Mouse (Mus musculus) liver, postnatal 0 days (tissue): ENCODE data around the gene Igsf3. TPM values are rescaled to one million over a fixed set of nuclear protein-coding genes. Genes with fewer than 3 reads are reported as not detected.

Experiments used
- ATAC-seq: fragments of 200-750 bp; cut with Nextera tagmentation; 2 replicates; pipeline ENCODE4 v1.8.0; 2017; ENCODE audit warnings: mild to moderate bottlenecking, moderate library complexity
- DNase-seq: peaks from one replicate; pipeline ENCODE4 v3.0.0-alpha.2; 2016
- H3K27ac ChIP-seq: fragments of 300-500 bp; sonication (generic); 2 replicates; pipeline ENCODE4 v1.5.1; 2014; ENCODE audit warnings: antibody characterized with exemption, moderate library complexity, mild to moderate bottlenecking, low read depth
- H3K27me3 ChIP-seq: fragments of 300-500 bp; sonication (generic); 2 replicates; pipeline ENCODE4 v1.6.1; 2014; ENCODE audit warnings: low read length, control low read depth, mixed read lengths; ENCODE audit not compliant: insufficient read depth
- H3K36me3 ChIP-seq: fragments of 300-500 bp; sonication (generic); replicated peaks from 2 replicates; pipeline ENCODE4 v1.6.1; 2014; ENCODE audit warnings: mild to moderate bottlenecking, control low read depth, low read length, moderate library complexity, mixed read lengths; ENCODE audit not compliant: insufficient read depth
- H3K4me1 ChIP-seq: fragments of 300-500 bp; sonication (generic); 2 replicates; pipeline ENCODE4 v1.6.1; 2014; ENCODE audit warnings: antibody characterized with exemption, mild to moderate bottlenecking, control low read depth; ENCODE audit not compliant: insufficient read depth
- H3K4me2 ChIP-seq: fragments of 300-500 bp; sonication (generic); 2 replicates; pipeline ENCODE4 v1.6.1; 2014; ENCODE audit warnings: low read depth, mild to moderate bottlenecking, low read length, moderate library complexity, mixed read lengths
- H3K4me3 ChIP-seq: fragments of 300-500 bp; sonication (generic); 2 replicates; pipeline ENCODE4 v1.5.1; 2014; ENCODE audit warnings: low read depth, low read length
- H3K9ac ChIP-seq: fragments of 300-500 bp; sonication (generic); replicated peaks from 2 replicates; pipeline ENCODE4 v1.6.1; 2014; ENCODE audit warnings: mild to moderate bottlenecking, moderate library complexity
- H3K9me3 ChIP-seq: fragments of 300-500 bp; sonication (generic); 2 replicates; pipeline ENCODE4 v1.6.1; 2016; ENCODE audit warnings: mild to moderate bottlenecking, control low read depth, low read length, mixed read lengths
- CTCF ChIP-seq: sonication (generic); IDR thresholded peaks from 2 replicates; pipeline ENCODE4 v1.5.1; 2016; ENCODE audit warnings: antibody characterized with exemption, low read depth
- EP300 ChIP-seq: IDR thresholded peaks from 2 replicates; pipeline ENCODE4 v1.6.1; 2016; ENCODE audit warnings: antibody characterized with exemption, low read depth, mild to moderate bottlenecking
- WGBS: fragments of 180-500 bp; shearing (Covaris S2); extraction: QIAGEN DNeasy Blood & Tissue Kit; methylation state at CpG from one replicate; pipeline ENCODE4 v1.1.7; 2014; ENCODE audit not compliant: insufficient replicate concordance; 5-methylcytosine and 5-hydroxymethylcytosine counted together
- polyA plus RNA-seq: library from polyadenylated mRNA; unstranded; fragments of >200 nt; fragmentation: Nextera tagmentation; extraction: Ambion mirVana; gene quantifications from 2 replicates; pipeline ENCODE4 v1.2.1, GENCODE M21; 2015

The Igsf3 gene
- polyA plus RNA-seq, 1 experiment from 2014 or later: 1.7 TPM

DNA sequence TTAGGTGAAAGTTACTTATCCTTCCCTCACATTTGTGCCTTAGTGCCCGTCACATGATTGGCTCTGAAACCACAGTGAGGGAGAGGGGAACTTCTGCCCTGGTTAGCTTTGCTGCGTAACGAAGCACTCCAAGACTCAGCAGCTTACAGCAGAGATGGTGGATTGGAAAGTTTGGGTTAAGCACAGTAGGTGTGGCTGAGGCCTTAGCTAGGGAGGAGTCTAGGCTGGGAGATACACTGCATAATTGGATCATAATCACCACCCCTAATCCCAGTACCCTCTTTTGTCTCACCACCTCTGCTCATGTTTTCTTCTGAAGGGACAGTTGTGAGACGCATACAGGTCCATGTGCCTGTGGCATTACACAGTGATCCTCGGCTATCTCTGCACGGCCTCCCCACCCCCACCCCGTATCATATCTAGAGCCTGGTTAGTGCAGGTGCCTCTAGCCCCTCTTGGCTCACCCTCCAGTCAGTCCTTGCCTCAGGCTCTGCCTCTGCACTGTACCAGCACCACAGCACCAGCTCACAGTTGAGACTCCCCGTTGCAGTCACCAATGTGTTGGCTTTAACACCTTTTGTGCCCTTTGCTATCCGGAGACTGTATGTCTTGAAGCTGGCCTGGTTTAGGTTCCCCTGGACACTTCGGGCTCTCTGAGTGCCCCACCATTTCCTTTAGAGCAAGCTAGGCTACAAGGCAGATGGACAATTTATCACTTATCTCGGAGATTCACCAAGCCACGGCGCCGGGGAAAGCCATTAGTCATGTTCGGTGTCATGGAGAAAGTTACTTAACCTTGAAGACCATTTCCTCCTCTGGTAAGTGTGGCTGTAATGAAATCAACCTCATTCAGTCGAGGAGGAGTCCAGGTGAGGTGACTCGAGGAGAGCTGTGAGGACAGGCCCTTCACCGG lies 42.1 kb downstream of the Igsf3 start:
- no peak for ATAC-seq
- H3K4me1 ChIP-seq: peaks cover 7% of the 10 kb centered on the region; the same call in 1 of the 2 replicates
- DNase-seq: no peak
- H3K4me2 ChIP-seq: peak overlapping the region; percentile 40
- H3K27me3 ChIP-seq: no peaks in the 10 kb centered on the region
- H3K9me3 ChIP-seq: no peaks in the 10 kb centered on the region
- H3K9ac ChIP-seq: no peak overlapping the region
- no peaks in the 10 kb centered on the region for H3K36me3 ChIP-seq
- no peak overlapping the region for H3K4me3 ChIP-seq
- WGBS: 39% methylated on average over 18 of the region's 18 CpGs
- H3K27ac ChIP-seq: no peak overlapping the region
- TF ChIP-seq EP300 (no peak), CTCF (no peak)

- H3K4me1 ChIP-seq: peaks cover 7% of the 10 kb centered on the region; the same call in 1 of the 2 replicates
- TF ChIP-seq EP300: no peak
- no peak for TF ChIP-seq CTCF
- 38% methylated on average over 10 of the region's 10 CpGs for WGBS
- H3K27me3 ChIP-seq: no peaks in the 10 kb centered on the region
- H3K36me3 ChIP-seq: no peaks in the 10 kb centered on the region
- DNase-seq: no peak
- no peak overlapping the region for H3K27ac ChIP-seq
- H3K4me2 ChIP-seq: peak overlapping the region; percentile 40; the same call in 1 of the 2 replicates
- H3K9ac ChIP-seq: no peak overlapping the region
- ATAC-seq: no peak
- no peaks in the 10 kb centered on the region for H3K9me3 ChIP-seq
- H3K4me3 ChIP-seq: no peak overlapping the region
Observed at GRCm38 (mm10) chr3:101419653-101419994, 42.7 kb downstream of the Igsf3 start.

GRCm38 (mm10) chr3:101423188-101423587 lies 46.3 kb downstream of the Igsf3 start:
- 42% methylated on average over 4 of the region's 4 CpGs for WGBS
- ATAC-seq (no peak), DNase-seq (no peak)

GRCm38 (mm10) chr3:101424295-101424885 lies 47.5 kb downstream of the Igsf3 start:
- Histone ChIP-seq H3K4me2 (no peak overlapping the region), H3K36me3 (no peaks in the 10 kb centered on the region), H3K9ac (no peak overlapping the region), H3K27me3 (no peaks in the 10 kb centered on the region), H3K4me3 (no peak overlapping the region), H3K9me3 (no peaks in the 10 kb centered on the region), H3K4me1 (no peaks in the 10 kb centered on the region; the same call in 1 of the 2 replicates), H3K27ac (no peak overlapping the region)
- DNase-seq (no peak), ATAC-seq (no peak)
- 79% methylated on average over 10 of the region's 10 CpGs for WGBS
- TF ChIP-seq CTCF (no peak), EP300 (no peak)

More at GRCm38 (mm10) chr3:101423188-101423587, 46.3 kb downstream of the Igsf3 start:
- Histone ChIP-seq H3K4me3 (no peak overlapping the region), H3K9ac (no peak overlapping the region), H3K9me3 (no peaks in the 10 kb centered on the region), H3K4me1 (peaks cover 7% of the 10 kb centered on the region; the same call in 1 of the 2 replicates), H3K36me3 (no peaks in the 10 kb centered on the region), H3K4me2 (no peak overlapping the region), H3K27ac (no peak overlapping the region), H3K27me3 (no peaks in the 10 kb centered on the region)
- TF ChIP-seq CTCF: no peak
- TF ChIP-seq EP300: no peak

DNA sequence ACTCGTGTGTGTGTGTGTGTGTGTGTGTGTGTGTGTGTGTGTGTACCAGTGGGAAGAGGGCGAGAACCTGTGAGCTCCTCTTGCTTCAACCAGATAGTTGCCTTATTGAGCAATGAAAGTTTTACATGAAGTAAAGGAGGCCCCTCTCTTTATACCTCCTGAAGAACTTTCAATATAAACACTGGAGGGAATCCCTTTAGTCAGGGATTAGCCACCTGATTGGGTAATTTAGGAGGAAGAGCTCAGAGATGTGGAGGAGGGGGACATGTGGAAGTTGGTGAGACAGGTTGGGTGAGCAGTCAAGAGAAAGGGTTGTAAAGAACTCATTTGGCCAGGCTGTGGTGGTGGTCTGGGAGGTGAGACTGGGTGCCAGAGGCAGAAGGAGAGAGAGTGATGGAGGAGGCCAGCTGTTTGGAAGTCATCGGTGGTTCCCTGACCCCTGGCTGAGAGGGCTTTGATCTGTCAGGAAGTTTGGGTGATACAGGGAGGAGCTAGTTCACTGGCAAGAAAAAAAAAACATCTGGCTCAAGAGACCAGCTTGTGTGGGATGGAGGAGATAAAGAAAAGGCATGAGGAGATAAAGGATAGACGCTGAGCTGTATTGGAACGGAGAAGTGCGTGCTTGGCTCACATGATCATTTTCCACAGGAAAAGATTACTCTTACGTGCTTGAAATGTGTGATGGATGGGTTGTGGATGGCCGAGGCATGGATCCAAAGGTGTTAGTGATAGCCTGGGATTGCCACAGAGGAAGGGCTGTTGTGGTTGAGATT lies 53.3 kb downstream of the Igsf3 start:
- Histone ChIP-seq H3K9me3 (no peaks in the 10 kb centered on the region), H3K4me3 (no peak overlapping the region), H3K4me1 (0 out of 2 replicates have a peak, but pooled peaks cover 6% of the 10 kb centered on the region), H3K36me3 (no peaks in the 10 kb centered on the region), H3K27me3 (no peaks in the 10 kb centered on the region), H3K4me2 (no peak overlapping the region), H3K9ac (no peak overlapping the region), H3K27ac (no peak overlapping the region)
- TF ChIP-seq EP300: peak; percentile 64; the same call in 1 of the 2 replicates
- TF ChIP-seq CTCF: no peak
- DNase-seq: no peak
- peak; percentile 55 for ATAC-seq
- 42% methylated on average over 8 of the region's 8 CpGs for WGBS

DNA sequence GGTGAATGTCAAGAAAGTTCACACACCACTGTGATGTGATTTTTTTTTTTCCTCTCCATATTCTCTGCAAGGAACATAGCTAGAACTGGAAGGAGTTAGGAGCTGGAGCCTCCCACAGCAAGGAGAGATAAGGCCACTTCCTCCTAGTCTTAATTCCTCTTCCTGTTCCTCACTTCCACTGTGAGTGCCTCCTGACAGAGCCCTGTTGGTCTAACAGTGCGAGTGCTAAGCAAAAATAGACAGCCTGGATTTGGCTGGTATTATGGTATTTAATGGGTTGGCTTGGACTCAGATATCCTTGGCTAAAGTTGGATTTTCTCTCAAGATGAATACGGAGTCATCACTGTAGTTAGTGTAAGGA lies 53.9 kb downstream of the Igsf3 start:
- WGBS: 55% methylated on average over 2 of the region's 2 CpGs
- ATAC-seq (peak; percentile 33; the same call in 1 of the 2 replicates), DNase-seq (no peak)
- no peak overlapping the region for H3K4me3 ChIP-seq
- no peaks in the 10 kb centered on the region for H3K27me3 ChIP-seq
- no peak for TF ChIP-seq CTCF
- H3K4me1 ChIP-seq: 0 out of 2 replicates have a peak, but pooled peaks cover 6% of the 10 kb centered on the region
- H3K36me3 ChIP-seq: no peaks in the 10 kb centered on the region
- no peaks in the 10 kb centered on the region for H3K9me3 ChIP-seq
- H3K4me2 ChIP-seq: no peak overlapping the region
- H3K27ac ChIP-seq: no peak overlapping the region
- H3K9ac ChIP-seq: no peak overlapping the region
